Mouse (Mus musculus) kidney, adult 2 months (tissue): ENCODE results near the gene Rplp0. TPM values are rescaled to one million over a fixed set of nuclear protein-coding genes. Genes with fewer than 3 reads are reported as not detected.

Experiments
- DNase-seq: peaks from one replicate; pipeline ENCODE4 v3.0.0; 2021
- H3K27ac ChIP-seq: fragments of 200-500 bp; 2 replicates; pipeline ENCODE4 v1.5.1; 2012; ENCODE audit warnings: low read depth, low read length, control low read depth, inconsistent platforms; ENCODE audit not compliant: insufficient read depth
- H3K27me3 ChIP-seq: fragments of 200-500 bp; replicated peaks from 2 replicates; pipeline ENCODE4 v1.6.1; 2012; ENCODE audit warnings: mild to moderate bottlenecking, moderate library complexity, low read length, inconsistent platforms; ENCODE audit not compliant: control insufficient read depth, insufficient read depth
- H3K36me3 ChIP-seq: fragments of 200-500 bp; 2 replicates; pipeline ENCODE4 v1.6.1; 2012; ENCODE audit warnings: mild to moderate bottlenecking, moderate library complexity, low read length, inconsistent platforms; ENCODE audit not compliant: control insufficient read depth, insufficient read depth
- H3K4me1 ChIP-seq: fragments of 200-500 bp; 2 replicates; pipeline ENCODE4 v1.6.1; 2011; ENCODE audit warnings: low read length; ENCODE audit not compliant: control insufficient read depth, insufficient read depth
- H3K4me3 ChIP-seq: fragments of 200-500 bp; 2 replicates; pipeline ENCODE4 v1.5.1; 2011; ENCODE audit warnings: mild to moderate bottlenecking, low read depth, low read length, control low read depth; ENCODE audit not compliant: insufficient read depth
- CTCF ChIP-seq: fragments of 200-500 bp; conservative IDR thresholded peaks from 2 replicates; pipeline ENCODE4 v1.5.1; 2011; ENCODE audit warnings: low read depth, mild to moderate bottlenecking, control low read depth, low read length, moderate library complexity, mixed read lengths; ENCODE audit not compliant: insufficient read depth, insufficient read length
- POLR2A ChIP-seq: fragments of 200-500 bp; IDR thresholded peaks from one replicate; pipeline ENCODE4 v1.6.1; 2011; ENCODE audit warnings: low read depth, low read length, control low read depth
- WGBS: fragments of 180-500 bp; shearing (Covaris S2); methylation state at CpG from one replicate; pipeline ENCODE4 v1.1.7; 2018; 5-methylcytosine and 5-hydroxymethylcytosine counted together
- polyA plus RNA-seq: library from polyadenylated mRNA; depleted of rRNA; stranded (reverse); fragments of >200 nt; gene quantifications from 2 replicates; pipeline ENCODE4 v1.2.3, GENCODE M21; 2012

The Rplp0 gene
- polyA plus RNA-seq, 1 experiment: 1,337 TPM

DNA sequence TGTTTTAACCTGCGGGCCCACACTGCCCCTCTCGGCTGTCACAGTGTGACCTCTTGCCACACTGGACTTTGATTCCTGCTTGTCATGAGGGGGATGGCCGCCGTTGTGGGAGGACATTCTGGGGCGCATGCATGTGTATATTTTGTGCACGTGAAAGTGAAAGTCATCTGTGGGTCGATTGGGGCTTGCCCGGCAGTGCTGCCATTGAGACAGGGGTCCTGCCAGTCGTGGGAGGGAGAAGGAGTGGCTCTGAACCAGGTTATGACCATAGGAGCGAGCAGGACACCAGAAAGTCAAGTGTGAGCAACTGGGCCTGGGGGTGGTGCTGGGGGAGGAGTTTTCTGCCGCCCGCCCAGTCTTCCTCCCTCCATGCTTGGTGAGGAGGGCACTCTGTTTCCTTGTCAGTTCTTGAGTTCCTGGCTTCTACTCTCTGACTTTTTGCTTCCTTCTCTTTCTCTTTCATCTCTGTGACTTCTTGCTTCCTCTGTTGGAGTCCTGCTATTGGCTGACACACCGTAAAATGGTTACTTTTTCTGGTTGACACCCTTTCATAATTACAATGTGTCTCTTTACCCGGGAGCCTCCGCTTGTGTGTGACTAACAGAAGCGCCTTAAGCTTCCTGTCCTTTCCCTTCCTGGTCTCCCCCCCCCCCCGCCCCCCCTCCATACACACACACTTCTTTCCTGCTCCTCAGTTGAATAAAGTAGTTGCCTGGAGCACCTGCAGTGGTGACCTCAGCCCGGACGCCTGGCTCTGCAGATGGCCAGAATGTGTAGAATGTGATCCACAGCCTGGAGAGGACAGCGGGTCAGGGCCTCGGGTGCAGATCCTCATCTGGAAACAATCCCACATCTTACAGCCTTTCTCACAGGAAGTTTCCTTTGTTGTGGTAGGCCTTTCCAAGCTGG, 37.5 kb upstream of the Rplp0 start:
- DNase-seq: peak; percentile 87
- Histone ChIP-seq H3K4me1 (peaks cover 68% of the 10 kb centered on the region), H3K36me3 (no peaks in the 10 kb centered on the region), H3K4me3 (peak overlapping the region; percentile 11; the same call in 1 of the 2 replicates), H3K27ac (peak overlapping the region; percentile 93), H3K27me3 (no peaks in the 10 kb centered on the region)
- 10% methylated on average over 21 of the region's 21 CpGs for WGBS
- no peak; the same call in 1 of the 2 replicates for TF ChIP-seq CTCF
- no peak for TF ChIP-seq POLR2A

GRCm38 (mm10) chr5:115522531-115522930, 36.7 kb upstream of the Rplp0 start:
- Histone ChIP-seq H3K27me3 (no peaks in the 10 kb centered on the region), H3K36me3 (no peaks in the 10 kb centered on the region), H3K27ac (peak overlapping the region; percentile 77), H3K4me1 (peaks cover 69% of the 10 kb centered on the region), H3K4me3 (no peak overlapping the region)
- no peak for TF ChIP-seq CTCF
- no peak for TF ChIP-seq POLR2A
- WGBS: 55% methylated on average over 4 of the region's 4 CpGs
- no peak for DNase-seq

DNA sequence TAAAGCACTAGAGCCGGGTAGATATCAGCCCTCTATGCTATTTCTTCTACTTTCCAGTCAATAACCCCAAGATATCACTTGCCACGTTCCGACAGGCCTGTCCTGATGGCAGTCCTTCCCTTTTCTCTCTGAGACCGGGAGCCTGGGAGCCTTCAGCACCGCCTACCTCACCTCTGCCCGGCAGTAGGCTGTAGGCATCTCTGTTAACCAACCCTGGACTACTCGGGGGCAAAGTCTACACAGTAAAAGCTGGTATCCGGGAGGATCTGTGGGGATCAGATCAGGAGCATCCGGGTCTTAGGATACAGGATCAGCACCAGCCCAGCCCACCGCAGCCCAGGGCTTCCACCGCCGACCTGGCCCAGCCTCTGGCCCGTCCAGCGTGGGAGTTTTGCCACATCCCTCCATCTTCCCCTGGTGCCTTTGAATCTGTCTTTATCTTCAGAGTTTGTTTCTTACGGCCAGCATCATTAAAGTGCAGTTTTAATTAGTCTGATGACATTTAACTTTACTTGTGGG, 36.2 kb upstream of the Rplp0 start:
- Histone ChIP-seq H3K27me3 (no peaks in the 10 kb centered on the region), H3K27ac (peak overlapping the region; percentile 77), H3K36me3 (no peaks in the 10 kb centered on the region), H3K4me1 (peaks cover 69% of the 10 kb centered on the region), H3K4me3 (no peak overlapping the region)
- DNase-seq: peak; percentile 82
- no peak for TF ChIP-seq CTCF
- no peak for TF ChIP-seq POLR2A
- 42% methylated on average over 15 of the region's 15 CpGs for WGBS

GRCm38 (mm10) chr5:115523971-115524370, 35.3 kb upstream of the Rplp0 start:
- peak; percentile 78 for DNase-seq
- H3K27ac ChIP-seq: peak overlapping the region; percentile 75
- no peak overlapping the region for H3K4me3 ChIP-seq
- TF ChIP-seq CTCF: no peak; the same call in 1 of the 2 replicates
- no peak for TF ChIP-seq POLR2A
- H3K4me1 ChIP-seq: peaks cover 68% of the 10 kb centered on the region
- H3K27me3 ChIP-seq: no peaks in the 10 kb centered on the region
- no peaks in the 10 kb centered on the region for H3K36me3 ChIP-seq
- WGBS: 16% methylated on average over 15 of the region's 15 CpGs

DNA sequence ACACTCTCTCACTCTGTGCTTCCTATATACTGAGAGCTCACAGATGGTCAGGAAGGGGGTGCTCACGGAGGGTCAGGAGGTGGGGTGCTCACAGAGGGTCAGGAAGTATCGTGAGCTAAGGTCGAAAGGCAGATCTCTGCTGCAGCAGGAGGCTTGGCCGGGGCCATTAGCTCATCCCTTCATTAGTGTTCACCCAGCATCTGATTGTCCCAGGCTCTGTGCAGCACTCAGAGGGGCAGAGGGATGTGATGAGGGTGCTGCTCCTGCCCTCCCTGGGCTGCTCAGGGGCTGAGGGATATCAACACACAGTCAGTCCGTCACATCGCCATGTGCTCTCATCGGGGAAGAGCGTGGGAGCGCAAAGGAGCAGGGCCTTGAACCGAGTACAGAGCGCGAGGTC, 34.8 kb upstream of the Rplp0 start:
- 41% methylated on average over 12 of the region's 12 CpGs for WGBS
- Histone ChIP-seq H3K36me3 (no peaks in the 10 kb centered on the region), H3K27me3 (no peaks in the 10 kb centered on the region), H3K27ac (peak overlapping the region; percentile 75), H3K4me1 (peaks cover 68% of the 10 kb centered on the region), H3K4me3 (no peak overlapping the region)
- DNase-seq: no peak
- no peak for TF ChIP-seq CTCF
- TF ChIP-seq POLR2A: no peak

DNA sequence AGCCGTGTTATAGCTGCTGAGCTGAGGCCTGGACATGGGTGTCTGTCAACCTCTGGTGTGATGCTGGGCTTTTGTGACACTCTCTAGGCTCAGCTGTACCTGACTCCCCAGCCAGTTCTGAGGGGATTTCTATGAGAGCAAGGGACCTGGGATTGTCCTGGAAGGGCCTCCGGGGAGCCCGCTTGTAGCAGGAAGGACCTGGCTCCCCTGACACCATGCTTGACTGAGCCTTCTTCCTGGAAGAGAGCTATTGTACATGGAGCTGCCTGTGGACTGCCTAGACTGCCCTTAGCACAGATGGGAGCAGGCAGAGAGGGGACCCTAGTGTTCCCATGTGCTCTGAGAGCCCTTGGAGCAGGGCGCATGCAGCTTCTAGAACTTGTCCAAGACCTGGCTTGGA, 33.9 kb upstream of the Rplp0 start:
- H3K36me3 ChIP-seq: no peaks in the 10 kb centered on the region
- H3K4me1 ChIP-seq: peaks cover 69% of the 10 kb centered on the region
- WGBS: 39% methylated on average over 4 of the region's 4 CpGs
- no peak for DNase-seq
- H3K27ac ChIP-seq: 0 out of 2 replicates have a peak overlapping the region, but pooled peaks have one; percentile 20
- TF ChIP-seq CTCF (no peak), POLR2A (no peak)
- H3K27me3 ChIP-seq: no peaks in the 10 kb centered on the region
- no peak overlapping the region for H3K4me3 ChIP-seq

- TF ChIP-seq POLR2A: no peak
- TF ChIP-seq CTCF: no peak
- no peaks in the 10 kb centered on the region for H3K36me3 ChIP-seq
- no peak overlapping the region for H3K27ac ChIP-seq
- H3K4me1 ChIP-seq: peaks cover 70% of the 10 kb centered on the region
- no peak for DNase-seq
- no peaks in the 10 kb centered on the region for H3K27me3 ChIP-seq
- H3K4me3 ChIP-seq: no peak overlapping the region
- 30% methylated on average over 9 of the region's 9 CpGs for WGBS
Observed at GRCm38 (mm10) chr5:115525943-115526342, 33.3 kb upstream of the Rplp0 start.
